Mouse (Mus musculus) liver, adult 2 months (tissue): Measurements from ENCODE around the gene Hhat.

Experiments used
- CTCF ChIP-seq: fragments of 200-500 bp; IDR thresholded peaks from 2 replicates; pipeline ENCODE4 v1.5.1; 2011; ENCODE audit warnings: low read depth, low read length, control low read depth
- POLR2A ChIP-seq: fragments of 200-500 bp; IDR thresholded peaks from 2 replicates; pipeline ENCODE4 v1.6.1; 2011; ENCODE audit warnings: low read length, control low read depth; ENCODE audit not compliant: insufficient read depth; ENCODE audit errors: extremely low read depth

DNA sequence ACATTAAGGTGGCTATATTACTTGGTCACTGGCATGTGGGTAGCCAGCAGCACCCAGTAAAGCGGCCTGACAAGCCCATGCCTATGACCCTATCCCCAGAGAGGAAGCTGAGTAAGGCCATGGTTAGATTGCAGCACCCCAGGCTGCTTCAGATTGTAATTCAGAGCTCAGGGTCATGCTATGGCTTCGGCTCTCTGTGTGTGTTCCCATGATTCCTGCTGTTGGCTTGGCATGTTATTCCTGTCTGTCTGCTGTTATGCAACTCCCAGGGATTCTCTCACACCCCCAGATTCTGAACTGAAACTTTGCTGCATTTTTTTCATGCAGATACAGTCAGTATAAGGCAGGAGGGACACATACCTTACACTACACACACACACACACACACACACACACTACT is 128.9 kb downstream of the Hhat start:
- TF ChIP-seq CTCF (no peak), POLR2A (no peak)
